Mouse (Mus musculus): Measurements from ENCODE around the gene Nup62.

DNA sequence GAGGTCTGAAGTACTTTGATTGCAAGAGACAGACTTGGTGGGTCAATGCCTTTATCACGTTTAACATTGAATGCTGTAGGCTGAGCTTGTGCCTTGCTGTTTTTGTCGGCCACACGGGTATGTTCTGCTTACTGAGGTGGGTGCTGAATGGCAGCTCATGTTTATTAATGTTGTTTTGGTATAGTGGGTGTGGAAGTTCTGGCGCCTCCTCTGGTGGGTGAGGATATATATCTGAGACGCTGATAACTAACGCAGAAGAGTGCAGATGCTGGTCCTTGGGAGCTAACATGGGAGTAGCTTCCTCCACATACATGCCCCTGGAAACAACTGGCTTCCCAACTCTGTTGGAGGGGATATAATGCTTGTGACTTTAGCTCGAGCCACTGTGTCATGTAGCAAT is 7.5 kb downstream of the Nup62 start:
- TF ChIP-seq CTCF (IDR thresholded peaks at IDR 0.05) (peak; percentile 23; the same call in 1 of the 2 replicates), POLR2A (IDR thresholded peaks at IDR 0.05; ENCODE audit: insufficient read depth, low read depth, low read length) (no peak), EP300 (IDR thresholded peaks at IDR 0.05; ENCODE audit: insufficient read depth, low read depth, low read length) (no peak)

Measured in heart, adult 2 months (tissue).